Mouse (Mus musculus): ENCODE data around the gene Ms4a1.
"Not testable (repeated sequence)": the region's sequence is repeated elsewhere in the genome, so short reads cannot be mapped to it uniquely, and the experiment has no call there.

Ms4a1 gene

DNA sequence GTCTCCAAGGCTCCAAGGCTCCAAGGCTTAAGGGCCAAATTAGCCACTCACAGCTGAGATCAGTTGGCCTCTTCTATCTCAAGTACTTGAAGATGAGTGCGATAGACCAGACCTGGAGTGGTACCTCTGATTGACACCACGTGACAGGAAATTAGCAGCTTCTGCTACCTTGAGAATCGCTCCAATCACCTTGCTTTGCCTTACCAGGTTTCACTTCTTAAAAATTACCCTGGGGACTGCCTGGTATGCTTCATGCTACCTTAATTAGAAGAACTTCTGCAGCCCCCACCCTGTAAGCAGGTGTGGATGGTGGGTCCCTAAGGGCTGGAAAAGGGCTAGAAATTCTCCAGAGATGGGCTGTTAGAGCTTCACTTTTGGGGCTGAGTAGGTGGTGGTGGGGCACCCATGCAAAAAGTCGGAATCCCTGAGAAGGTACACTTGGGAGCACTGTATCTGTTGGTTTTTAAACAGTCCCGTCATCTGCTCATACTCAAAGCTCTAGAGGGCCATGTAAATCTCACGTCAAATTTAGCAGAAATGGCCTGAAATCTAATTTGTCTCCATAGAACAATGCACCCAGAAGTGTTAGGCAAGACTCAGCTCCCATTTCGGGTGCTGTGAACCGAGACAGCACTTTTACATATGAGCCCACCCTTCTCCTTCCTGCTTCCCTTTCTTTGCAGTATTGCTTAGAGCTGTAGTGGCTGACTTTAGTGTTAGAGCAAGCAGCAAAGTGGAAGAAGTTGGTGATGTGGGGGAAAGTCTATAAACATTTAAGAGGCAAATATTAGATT, at the start of gene Ms4a1:
Gene Ms4a1 (minus strand): TSS at position 190 of the 794 bp plus-strand sequence.
- no peak for DNase-seq

DNA sequence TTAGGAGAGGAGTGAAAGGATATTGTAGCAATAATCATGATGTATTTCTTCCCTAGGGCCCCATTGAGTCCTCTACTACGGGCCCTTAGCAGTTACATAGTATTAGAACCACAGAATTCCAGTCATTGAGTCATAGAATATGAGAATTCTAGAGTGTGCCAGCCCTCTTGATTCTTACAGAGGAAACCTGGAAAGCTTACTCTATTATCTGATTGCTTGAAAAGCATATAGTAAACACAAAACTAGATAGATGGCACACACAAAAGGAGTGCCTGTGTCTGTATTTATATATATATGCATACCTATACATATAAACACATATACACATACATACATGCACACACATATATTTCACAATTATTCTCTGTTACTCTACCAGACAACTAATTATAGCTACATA, 48.3 kb upstream of the Ms4a1 start, which contains the start of gene Ms4a14:
Gene Ms4a14 (minus strand): TSS at position 101 of the 400 bp plus-strand sequence.
- no peak for DNase-seq

DNA sequence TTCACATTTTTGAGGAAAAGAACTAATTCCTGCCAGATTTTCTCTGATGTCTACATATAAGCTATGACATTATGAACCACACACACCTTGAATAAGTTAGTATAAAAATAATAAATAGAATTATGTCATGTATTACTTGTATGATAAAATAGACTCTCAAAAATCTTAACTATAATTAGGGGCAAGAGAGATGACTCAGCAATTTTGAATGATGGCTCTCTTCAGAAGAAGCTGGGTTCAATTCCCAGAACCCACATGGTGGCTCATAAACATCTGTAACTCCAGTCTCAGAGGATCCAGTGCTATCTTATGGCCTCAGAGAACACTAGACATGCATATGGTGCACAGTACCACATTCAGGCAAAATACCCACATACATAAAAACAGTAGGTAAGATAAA, 42.8 kb upstream of the Ms4a1 start:
- DNase-seq = no peak

DNA sequence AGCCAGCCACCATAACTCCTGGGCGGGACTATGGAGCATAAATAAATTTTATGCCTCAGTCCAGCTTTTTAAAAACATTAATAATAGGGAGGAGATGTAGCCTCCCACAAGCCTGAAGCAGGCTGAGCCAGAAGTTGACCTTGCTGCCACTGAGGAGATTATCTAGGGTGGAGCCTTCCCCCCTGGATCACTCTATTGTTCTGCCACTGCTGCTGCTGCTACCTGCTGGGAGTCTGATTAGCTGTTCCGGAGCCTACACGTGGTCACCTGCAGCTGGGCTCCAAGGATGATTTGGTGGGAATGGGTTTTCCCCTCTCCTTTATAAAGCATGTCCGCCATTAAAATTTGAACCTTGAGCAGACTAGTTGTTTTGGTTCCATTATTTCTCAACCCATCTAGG, 33.5 kb upstream of the Ms4a1 start:
- not testable (repeated sequence) for DNase-seq

DNA sequence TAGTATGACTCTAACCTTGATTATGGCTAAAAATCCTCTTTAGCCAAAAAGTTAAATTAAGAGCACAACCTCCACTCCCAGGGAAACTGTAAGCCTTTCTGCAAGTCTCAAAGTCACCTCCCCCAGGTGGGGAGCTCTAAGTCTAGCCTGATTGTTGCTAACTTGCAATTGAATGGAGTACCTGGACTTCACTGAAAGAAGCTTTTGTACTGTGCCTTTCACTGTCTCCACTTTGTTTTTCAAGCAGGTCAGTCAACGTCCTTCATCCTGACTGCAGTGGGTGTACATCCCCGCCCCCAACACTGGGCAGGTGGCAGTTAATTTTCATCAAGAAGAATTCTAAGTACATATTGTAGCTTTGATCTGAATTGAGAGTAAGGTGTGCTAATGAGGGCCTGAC, 32.9 kb upstream of the Ms4a1 start:
- DNase-seq = no peak

DNA sequence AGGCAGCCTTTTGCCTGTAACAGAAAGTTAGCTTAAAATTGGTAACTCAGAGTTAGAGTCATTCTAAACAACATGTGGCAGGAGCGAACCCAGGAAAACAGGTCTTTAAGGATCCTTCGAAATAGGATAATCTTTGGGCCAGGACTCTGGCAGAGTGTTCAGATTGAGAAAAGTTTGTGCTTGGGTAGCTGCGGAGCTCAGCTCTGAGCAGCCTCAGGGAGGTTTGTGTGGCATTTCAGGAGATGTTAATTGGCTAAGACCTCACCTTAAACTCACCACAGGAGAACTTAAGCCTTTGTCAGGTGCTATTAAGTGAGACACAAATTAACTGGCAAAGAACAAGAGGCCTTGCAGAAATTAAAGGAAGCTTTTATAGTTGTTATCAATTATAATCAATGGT, 27.6 kb upstream of the Ms4a1 start:
- not testable (repeated sequence) for DNase-seq

DNA sequence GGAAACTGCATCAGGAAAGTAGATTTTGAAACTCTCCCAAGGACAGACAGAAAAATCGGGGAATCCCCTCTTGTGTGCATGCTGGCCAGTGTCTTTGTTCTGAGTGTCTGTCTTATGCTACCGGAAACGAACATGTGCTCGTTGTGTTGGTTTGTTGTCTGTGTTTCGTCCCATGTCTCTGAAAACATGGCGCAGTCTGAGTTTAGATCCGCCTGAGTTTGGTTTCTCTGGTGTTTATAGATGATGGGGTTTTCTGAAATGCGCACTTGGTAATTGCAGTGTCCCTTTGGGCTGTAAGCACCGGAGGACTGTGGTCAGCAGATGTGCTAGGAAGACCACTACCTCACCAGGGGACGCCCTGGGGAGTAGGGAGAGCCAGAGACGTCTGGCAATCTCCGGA, 26.9 kb upstream of the Ms4a1 start:
- DNase-seq = no peak

DNA sequence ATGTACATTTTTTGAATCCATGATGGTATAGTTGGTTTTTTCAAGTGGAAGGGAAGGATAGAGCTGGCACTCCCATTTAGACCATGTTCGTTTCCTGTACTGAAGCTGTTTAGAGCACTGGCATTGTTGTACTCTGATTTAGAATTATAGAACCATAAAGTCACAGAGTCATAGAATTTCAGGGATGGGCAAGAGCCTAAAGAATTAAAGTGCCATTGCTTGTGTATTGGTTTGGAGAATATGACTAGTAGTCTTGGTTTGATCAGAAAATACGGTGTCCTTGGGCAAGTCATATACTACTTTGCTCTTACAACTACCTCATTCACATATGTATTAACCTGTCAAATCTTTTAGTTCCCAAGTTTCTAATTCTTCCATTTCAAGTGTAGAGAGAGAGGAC, 17.7 kb upstream of the Ms4a1 start, which contains the start of gene Ms4a5:
Gene Ms4a5 (minus strand): TSS at position 101 of the 400 bp plus-strand sequence.
- no peak for DNase-seq

DNA sequence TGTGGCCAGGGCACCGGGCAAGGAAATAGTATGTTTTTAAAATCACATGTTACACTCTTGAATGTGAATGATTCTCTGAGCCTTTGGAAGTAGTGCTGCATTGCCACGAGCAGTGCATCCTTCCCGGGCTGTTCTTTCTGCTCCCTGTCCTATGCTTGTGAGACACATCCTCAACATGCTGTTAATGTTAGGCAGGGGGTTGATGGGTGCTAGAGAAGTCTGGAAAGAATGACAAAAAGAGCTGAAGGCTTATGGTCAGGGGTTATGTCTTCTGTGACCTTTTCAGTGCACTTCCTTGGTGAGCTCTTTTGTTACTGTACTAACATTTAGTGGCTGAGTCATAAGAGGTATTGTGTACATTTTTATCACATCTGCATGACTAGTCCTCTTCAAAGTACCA, 14.2 kb upstream of the Ms4a1 start:
- no peak for DNase-seq

DNA sequence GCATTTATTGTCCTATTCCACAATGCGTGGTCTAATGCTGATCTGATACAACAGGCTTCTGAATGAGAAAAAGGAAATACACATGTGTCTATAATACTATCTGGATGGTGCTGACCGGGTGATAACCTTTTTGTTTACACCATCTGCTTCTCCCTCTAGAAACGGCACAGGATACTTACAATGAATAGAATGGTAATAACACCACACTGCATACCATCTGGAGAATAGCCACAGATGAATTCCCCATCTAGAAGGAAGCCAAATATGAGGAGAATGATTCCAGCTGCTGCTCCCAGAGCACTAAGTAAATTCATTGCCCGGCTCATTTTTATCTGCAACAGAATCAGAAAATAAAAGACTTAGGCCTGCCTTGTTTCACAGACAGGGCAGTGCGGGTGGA, 10.4 kb upstream of the Ms4a1 start:
- no peak for DNase-seq

DNA sequence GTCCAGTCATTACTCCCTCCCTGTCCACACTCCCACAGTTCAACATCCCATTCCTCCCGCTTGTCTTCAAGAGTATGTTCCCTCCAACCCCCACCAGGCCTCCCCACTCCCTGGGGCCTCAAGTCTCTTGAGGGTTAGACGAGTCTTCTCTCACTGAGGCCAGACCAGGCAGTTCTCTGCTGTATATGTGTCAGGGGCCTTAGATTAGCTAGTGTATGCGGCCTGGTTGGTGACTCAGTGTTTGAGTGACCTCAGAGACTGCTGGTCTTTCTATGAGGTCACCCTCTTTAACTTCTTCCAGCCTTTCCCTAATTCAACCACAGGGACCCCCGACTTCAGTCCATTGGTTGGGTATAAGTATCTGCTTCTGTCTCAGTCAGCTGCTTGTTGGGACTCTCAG, 915 bp upstream of the Ms4a1 start:
- DNase-seq = no peak

DNA sequence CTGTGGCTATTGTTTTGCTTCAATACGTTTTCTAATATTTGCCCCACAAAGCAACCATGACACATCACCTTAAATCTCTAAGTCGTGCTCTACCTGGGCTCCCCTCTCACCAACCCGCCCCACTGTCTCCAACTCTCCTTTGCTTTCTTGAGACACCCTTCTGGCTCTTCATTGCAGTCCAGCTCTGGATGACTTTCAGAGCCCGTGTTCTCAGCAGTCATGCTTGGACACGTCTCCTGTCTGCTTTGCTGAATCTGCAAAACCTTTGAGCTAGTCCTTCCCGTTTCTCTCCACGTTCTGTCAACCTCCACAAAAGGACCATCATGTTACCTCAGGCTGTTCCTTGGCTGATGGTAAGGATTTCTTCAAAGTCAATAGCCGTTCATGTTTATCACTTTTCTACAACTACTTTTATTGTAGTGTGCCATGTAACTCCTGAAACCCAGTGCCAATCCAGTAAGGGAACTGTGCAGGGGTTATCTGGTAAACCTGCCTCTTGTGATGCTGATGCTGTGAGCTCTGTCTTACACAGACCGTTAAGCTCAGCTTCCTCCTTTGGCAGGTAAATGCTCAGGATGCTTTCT, 1.3 kb downstream of the Ms4a1 start:
- DNase-seq = no peak

DNA sequence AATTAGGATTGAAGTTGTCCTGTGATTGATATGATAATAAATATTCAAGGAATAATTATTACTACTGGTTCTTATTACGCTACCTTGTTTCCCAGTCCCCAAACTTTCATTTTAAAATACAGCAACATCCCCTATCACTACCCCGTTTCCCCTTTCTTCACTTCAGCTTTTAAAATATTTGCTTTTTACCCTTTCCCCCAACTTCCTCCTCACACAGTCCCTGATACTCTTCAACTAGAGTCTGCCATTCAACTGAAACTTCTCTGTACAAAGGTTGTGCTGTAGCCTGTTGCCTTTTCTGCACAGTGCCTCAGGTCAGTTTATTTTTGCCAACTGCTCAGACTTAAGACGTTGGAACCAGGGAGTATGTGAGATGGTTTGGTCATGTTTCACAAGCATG, 2.5 kb downstream of the Ms4a1 start:
- no peak for DNase-seq

DNA sequence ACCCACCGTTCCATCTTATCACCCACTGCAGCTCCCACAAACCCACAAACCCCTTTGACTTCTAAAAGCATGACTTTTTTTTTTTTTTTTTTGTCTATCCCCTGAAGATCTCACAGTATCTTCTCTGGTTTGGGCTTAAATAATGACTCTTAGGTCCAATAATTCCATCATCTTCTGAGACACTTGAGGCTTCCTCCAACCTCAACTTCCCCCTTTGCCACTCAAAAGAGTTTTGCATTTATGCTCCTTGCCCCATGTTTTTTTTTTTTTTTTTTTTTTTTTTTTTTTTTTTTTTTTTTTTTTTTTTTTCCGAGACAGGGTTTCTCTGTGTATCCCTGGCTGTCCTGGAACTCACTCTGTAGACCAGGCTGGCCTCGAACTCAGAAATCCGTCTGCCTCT, 3.1 kb downstream of the Ms4a1 start:
- not testable (repeated sequence) for DNase-seq

DNA sequence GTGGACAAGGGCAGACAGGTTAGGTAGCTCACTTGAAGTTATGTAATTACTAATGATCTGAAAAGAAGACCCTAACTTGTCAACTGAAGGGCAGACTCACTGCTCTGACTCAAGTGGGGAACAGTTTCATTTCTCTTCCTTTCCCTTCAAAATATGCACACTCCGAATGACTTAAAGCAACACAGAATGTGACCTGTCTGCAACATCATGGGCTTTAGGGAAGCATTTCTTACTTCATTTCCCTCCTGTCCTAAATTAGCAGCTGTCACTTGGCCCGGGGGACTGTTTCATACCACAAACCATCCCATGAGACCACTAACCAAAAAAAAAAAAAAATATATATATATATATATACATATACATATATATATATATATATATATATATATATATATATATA, 4.5 kb downstream of the Ms4a1 start:
- DNase-seq = no peak

DNA sequence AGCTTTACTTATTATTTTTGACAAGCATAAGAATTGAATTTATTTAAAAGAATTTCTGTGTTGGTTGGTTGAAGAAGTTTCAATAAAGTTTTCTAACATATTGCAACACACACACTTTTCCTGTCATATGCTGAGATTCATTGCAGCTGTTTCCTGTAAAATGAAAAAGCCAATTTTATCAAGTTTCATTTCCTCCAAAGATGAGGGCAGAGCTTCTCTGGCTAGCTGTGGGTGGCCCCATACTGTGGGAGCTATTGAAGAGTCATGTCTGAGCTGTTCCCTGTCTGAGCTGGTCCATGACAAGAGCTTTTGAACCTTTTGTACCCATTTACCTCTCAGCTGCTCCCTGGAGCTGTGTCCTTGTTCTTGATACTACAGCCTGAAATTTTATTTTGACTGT, 21.8 kb downstream of the Ms4a1 start:
- DNase-seq = no peak

DNA sequence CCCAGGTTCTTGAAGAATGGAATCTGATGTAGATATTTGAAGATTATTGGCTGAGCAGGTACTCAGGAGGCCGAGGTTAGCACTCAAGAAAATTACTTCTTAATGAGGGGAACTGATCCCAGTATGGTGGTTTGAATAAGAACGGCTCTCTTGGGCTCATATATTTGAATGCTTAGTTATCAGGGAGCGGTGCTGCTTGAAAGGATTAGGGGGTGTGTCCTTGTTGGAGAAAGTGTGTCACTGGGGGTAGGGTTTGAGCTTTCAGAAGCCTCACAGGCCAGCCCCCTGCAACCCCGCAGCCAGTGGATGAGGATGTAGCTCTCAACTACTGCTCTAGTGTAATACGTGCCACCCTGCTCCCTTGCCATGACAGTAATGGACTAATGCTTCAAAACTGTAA, 23.5 kb downstream of the Ms4a1 start:
- no peak for DNase-seq

DNA sequence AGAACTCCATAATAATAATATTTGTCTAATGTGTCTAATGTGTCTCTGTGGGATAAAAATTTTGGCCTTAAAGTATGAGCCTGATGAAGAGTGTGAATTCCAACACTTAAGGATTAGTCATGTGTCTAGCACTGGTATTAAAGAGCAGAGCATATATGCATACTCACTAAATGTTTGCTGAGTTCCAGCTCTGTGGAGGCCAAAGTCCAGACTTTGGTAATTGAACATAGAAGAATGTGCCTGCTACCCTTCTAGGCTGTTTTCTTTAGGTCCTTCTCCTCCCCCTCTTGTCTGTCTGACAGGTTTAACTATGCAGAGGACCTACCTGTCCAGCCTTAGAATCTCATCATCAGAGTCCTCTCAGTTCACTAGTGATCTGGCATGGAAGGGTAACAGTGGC, 30.2 kb downstream of the Ms4a1 start:
- DNase-seq = no peak

DNA sequence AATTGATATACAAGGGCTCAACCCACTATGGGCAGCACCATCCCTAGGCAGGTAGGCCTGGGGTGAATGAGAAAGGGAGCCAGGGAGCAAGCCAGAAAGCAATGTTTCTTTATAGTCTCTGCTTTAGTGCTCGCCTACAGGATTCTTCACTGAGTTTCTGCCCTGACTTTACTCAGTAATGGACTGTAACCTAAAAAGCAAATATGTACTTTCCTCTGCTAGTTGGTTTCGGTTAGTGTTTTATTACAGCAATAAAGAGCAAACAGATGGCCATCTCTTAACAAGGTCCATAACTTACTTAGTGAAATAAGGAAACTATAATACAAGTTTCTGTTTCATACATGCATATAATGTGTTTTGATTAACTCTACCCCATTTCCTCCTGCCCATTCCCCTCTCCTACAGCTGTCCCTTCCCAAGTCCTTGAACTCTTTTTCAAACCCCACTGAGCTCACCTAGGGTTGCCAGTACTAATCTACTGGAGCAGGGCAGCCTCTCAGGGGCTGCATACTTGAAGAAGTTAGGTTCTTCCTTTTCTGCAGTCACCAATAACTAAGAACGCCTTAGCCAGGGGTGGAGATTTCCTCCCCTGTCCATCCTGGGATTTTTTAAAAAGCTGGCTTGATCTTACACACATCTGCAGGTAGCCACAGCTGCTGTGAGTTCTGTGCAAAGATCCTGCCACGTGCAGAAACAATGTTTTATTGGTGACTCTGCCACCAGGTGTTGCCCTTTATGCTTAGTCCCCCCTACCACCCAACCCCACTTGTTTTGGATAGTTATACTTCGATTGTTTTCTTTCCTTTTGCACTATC, 30.9 kb downstream of the Ms4a1 start:
- no peak for DNase-seq

DNA sequence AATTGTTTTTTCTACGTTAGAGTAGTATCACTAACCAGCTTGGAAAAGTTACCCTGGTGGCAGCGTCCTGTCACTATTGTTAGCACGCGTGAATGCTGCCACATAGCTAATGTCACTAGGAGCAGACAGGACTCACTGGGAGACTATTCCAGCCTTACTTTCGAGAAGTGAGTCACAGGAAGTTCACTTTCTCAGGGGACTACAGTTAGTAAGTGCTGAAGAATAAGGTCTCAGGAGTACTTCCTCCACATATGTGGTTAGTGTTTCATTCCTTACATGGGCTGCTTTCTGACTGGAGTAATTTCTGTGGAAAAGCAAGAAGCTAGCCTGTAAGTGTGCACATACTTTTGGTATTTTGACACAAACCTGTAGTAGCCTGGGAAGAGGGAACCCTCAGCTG, 31.8 kb downstream of the Ms4a1 start:
- no peak for DNase-seq

DNA sequence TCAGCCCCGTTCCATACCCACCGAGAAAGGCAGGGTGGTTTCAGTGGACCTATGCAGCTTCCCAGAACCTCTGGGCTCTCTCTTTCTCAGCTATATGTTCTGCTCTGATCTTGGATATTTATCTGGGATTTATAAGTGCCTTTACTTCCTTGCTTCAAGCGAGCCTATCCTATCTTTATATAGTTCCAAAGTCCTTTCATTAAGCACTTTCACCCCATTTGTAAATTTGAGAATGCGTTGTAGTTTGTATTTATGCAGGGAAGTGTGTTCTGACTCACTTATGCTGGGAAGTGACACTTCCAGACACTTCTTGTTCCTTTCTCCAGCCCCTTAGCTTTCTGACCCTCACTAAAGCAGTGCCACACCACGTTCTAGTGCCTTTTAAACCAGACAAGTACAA, 33.7 kb downstream of the Ms4a1 start, which contains the start of gene Ms4a12:
Gene Ms4a12 (minus strand): TSS at position 101 of the 400 bp plus-strand sequence.
- DNase-seq = no peak
